Mouse (Mus musculus): Measurements from ENCODE around the gene Ebf1.

DNA sequence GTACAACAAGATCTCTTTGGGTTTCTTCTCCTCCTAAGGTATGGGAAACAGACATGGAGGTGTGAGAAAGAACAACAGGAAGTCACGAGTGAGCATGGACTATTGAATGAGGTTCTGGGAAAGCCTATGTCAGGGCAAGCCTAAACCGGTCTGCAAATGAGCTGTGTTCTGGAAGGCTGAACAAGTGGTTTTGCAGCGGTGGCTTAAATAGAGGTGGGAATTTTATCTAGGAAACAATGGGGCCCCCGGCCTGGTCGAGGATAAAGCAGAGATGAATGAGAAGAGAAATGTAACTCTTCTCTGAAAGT, 73.1 kb downstream of the Ebf1 start:
- no peak for TF ChIP-seq CTCF (IDR thresholded peaks at IDR 0.05; ENCODE audit: low read depth)
- no peak for TF ChIP-seq EP300 (optimal IDR thresholded peaks at IDR 0.05)

Data from stomach, postnatal 0 days (tissue).